Mouse (Mus musculus): ENCODE results near the gene Slc52a3. TPM values are rescaled to one million over a fixed set of nuclear protein-coding genes. Genes with fewer than 3 reads are reported as not detected.

Slc52a3 gene
- total RNA-seq (2021), result 1 to 10 TPM; 1.3 to 1.4 TPM
- long read RNA-seq, experiment 1, partial matches to known transcripts, result 1 of 3 reads
- long read RNA-seq, experiment 1, other reads (novel, unspliced or antisense), result 0 of 3 reads
- long read RNA-seq, experiment 2, result 0 reads

DNA sequence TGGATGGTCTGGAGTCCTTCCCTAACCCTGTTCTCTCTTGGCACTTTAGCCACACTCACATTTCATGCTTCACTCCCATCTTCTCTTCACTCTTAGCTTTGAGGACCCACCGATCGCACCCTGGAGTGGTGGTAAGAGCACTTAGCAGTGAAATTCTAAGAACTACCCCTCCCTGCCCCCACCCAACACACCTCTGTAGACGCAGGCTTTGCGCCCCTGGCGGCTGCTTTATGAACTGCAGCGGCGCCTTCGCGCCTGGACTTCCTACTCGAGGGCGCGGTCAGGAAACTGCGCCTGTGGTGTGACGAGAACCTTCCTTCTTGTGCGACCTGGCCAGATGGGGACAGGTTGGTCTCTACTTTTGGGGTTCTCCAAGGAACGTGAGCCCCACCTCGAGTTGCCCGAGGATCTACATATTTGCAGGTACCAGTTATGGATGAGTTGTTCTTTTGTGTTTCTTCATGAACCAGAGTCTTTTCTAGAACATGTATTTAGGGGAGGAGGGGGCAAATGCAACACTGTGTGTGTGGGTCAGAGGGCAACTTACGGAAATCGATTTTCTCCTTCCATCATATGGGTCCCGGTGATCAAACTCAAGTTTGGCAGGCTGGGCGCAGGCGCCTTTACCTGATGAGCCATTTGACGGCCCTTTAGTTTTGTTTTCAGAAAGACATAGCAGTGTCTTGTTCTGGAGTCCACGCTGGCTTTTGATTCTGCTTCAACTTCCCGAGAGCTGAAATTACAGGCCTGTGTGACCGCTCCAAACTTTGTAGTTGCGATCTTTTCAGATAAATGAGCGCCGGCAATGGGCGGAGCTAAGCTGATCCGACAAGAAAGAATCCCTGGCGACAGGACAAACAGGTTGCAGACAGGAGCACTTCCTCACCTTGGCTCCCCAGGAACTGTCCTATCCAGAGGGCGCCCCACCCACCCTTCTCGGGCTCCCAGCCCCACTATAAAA lies at the start of gene Slc52a3:
Gene Slc52a3 (plus strand): TSS at position 283 of the 961 bp plus-strand sequence.
- DNase-seq, result peak; percentile 82
- intact Hi-C loops (cut with DNase I; ENCODE audit: low total_unique reads), result no loop called here

DNA sequence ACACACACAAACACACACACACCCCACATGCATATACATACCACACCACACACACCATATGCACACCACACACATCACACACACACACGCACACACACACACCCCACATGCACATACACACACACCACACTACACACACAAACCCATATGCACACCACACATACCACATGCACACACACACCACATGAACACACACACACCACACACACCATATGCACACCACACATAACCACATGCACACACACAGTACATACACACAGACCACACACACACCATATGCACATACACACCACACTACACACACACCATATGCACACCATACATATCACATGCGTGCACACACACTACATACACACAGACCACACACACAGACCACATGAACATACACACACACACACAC lies 48.7 kb upstream of the Slc52a3 start:
- DNase-seq, result no peak
- intact Hi-C loops (cut with DNase I; ENCODE audit: low total_unique reads), result no loop called here

DNA sequence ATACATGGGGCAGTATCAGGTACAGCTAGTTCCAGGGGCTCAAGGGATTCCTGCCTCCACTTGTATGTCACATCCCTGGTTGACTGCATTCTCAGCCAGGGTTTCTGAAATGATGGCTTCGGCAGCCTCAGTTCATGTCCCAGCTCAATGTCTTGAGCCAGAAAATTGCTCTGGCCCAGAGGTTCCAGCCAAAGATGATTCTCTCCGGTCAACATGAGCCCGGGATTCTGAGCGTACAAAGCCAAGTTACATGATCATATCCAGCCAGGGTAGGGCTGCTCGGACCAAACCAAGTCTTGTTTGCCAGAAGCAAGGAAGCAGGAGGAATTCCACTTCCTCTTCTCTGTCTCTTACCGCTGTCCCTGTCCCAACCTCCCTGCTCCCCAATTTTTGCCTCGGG lies 48.0 kb upstream of the Slc52a3 start:
- intact Hi-C loops (cut with DNase I; ENCODE audit: low total_unique reads), result no loop called here
- peak; percentile 45 for DNase-seq

DNA sequence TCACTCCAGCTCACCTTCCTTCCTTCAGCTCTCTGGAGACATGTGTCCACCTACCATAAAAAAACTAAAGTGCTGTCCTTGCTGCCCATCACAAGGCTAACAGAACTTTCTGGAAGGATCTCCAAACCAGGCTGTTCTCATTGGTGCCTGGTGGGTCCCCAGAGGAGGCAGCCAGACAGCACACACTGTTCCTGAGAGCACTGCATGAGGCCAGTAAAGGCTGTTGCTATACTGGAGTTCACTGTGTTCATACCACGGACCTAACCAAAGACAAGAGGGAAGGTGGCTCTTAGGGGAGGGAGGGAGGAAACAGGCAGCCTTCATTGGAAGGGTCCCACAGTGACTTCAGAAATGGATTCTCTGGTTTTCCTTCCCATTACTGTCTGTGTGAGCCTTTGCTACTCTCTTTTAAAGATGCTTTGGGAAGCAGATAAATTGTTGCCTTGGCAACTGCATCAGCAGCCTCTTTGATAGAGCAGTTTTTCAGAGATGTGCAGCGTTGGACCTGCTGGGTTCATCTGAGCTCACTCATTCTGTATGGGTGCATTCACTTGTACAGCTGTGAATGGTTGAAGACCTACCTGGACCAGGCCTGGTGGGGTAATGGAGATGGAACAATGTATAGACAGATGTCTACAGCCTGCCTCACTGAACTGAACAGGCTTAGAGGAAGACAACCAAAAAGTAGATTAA lies 47.1 kb upstream of the Slc52a3 start:
- intact Hi-C loops (cut with DNase I; ENCODE audit: low total_unique reads), result no loop called here
- DNase-seq, result no peak

DNA sequence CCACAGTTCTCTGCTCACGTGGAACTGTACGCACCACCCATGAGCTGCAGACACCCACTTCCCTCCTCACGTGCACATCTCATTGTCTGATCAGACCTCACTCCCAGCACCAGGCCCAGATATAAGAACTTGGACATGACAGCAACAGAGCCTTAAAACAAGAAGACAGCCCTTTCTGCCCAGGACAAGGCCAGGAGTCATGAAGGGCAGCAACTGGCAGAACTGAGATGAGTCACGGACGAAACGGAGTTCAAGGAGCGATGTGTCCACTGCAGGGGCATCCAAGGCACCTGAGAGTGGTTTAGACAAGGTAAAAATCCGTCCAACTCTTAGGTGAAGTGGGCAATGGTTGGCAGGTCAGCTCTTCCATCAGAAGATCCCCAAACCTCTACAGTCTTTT lies 42.6 kb upstream of the Slc52a3 start:
- DNase-seq, result no peak
- intact Hi-C loops (cut with DNase I; ENCODE audit: low total_unique reads), result no loop called here

DNA sequence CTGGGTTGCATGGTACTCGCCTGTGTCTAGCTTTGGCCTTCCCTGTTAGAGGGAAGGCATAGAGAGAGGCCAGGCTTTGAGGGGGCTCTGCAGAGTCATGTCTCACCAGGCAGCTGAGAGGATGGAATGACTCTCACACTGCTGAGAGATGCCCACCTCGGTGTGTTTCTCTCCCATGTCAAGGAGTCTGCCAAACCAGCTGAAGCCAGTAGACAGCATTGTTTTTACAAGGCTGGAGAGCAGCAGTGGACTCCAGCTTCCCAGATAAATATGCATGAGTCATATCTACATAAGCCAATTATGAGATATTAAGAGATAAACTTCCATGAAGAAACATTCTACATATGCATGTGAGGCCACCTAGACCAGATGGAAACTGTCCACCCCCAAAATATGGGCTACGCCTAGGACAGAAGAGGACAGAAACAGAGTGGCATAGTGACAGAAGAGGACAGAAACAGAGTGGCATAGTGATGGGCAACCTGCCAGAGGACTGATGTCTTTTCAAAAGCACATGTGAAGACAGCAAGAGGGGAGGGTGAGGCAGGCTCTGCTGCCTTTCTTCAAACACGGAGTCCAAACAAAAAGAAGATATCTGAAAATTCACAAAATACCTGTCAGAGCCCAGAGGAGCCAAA lies 39.7 kb upstream of the Slc52a3 start:
- DNase-seq, result no peak
- intact Hi-C loops (cut with DNase I; ENCODE audit: low total_unique reads), result no loop called here

DNA sequence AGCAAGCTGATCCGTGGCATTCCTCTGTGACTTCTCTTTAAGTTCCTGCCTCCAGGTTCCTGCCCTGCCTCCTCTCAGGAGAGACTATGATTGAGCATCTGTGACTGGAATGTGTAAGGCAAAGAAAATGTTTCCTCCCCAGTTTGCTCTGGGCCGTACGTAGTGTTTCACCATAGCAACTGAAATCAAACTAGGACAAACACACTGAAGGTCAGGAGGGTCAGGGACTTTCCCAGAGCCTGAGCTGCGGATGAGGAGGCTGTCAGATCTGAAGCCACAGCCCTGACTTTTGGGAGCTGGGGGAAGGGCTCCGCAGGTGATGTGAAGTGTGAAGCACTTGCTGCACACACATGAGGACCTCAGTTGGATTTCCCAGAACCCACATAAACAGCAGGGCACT lies 37.0 kb upstream of the Slc52a3 start:
- intact Hi-C loops (cut with DNase I; ENCODE audit: low total_unique reads), result no loop called here
- DNase-seq, result no peak

DNA sequence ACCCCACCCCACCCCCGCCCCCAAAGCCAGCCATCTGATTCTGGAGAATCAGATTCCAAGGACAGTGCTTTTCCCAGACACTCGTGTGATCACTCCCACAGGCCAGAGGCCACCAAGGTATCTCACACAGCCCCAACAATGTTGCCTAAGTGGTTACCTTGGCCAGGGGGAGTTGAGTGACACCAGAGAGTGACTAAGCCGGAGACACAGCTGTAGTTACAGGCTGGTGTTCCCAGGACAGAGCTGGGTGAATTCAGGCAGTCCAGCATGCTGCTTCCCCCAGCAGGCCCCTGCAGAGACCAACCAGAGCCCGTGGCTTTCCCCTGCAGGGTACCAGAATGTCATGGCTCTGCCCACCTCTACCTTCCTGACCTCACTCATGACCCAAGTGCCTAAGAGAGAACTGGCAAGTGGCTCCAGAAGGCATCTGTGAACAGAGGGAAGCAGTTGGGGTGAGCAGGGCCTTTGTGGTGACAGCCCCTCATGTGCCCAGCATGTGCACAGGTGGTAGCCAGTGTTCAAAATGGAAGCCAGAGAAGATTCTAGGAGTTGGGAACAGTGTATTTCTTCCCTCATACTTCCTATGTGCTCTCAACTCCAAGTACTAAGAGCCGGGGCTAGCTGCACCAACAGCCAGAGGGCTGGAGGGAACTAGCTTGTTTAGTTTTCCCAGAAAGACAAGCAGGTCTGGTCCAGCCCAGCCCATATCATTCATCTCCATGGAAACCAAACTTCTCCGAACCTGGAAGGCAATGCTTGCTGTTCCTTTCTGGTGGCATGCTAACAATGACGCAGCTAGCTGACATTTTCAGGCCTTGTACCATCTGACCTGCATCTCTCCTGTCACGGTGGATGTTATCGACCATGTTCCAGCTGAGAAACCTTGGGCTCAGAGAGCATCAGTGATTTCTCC lies 34.8 kb upstream of the Slc52a3 start:
- no peak for DNase-seq
- intact Hi-C loops (cut with DNase I; ENCODE audit: low total_unique reads), result no loop called here

DNA sequence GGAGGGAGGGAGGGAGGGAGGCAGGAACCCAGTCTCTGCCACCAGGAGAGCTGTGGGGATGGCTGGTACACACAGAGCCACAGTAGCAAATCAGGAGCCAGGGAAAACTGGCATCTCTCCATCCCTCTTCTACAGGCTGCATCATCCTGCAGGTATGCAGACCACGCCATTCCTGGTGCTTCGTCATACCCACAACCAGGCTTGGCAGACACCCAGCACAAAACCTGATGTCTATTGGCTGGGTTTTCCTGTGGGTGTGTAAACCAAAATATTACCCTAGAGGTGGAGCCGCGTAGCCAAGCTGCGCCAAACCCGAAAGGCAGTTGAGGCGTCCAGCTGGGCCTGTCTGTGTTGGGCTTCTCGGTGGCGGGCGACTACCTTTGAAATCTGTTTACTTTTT lies 33.8 kb upstream of the Slc52a3 start:
- intact Hi-C loops (cut with DNase I; ENCODE audit: low total_unique reads), result no loop called here
- DNase-seq, result no peak

DNA sequence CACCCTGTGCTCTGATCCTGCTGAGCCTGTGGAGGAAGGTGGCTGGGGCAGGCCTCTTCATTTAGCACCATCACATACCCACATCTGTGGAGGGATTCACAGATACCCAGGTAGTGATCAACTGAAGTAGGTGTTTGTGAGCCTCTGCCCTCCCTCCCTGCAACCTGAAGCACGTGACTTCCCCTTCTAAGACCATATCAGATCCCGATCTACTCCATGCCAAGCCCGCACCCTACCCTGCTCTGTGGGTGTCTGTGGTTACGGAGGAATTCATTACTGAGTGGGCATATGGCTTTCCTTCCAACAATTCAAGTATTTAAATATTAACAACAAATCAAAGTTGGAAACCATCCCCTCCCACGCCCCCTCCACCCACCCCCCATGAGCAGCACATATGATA lies 33.0 kb upstream of the Slc52a3 start:
- no peak for DNase-seq
- intact Hi-C loops (cut with DNase I; ENCODE audit: low total_unique reads), result no loop called here

DNA sequence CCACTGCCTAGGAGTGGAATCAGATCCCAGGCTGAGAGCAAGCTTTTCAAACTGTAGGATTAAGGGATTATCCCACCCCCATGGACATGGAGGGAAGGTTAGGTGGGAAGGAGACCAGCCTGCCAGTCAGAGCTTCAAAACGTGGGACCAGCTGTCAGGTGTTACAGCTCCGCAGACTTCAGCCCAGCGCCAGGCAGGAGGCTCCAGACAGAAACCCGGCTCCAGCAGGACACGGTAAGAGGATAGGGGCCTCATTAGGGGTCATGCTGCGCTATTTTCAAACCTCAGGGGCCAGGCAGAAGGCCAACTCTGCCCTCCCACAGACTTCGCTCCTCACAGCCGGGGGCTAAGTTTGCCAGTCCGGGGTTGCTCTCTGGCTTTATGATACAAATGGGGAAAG lies 32.3 kb upstream of the Slc52a3 start:
- intact Hi-C loops (cut with DNase I; ENCODE audit: low total_unique reads), result no loop called here
- no peak for DNase-seq

DNA sequence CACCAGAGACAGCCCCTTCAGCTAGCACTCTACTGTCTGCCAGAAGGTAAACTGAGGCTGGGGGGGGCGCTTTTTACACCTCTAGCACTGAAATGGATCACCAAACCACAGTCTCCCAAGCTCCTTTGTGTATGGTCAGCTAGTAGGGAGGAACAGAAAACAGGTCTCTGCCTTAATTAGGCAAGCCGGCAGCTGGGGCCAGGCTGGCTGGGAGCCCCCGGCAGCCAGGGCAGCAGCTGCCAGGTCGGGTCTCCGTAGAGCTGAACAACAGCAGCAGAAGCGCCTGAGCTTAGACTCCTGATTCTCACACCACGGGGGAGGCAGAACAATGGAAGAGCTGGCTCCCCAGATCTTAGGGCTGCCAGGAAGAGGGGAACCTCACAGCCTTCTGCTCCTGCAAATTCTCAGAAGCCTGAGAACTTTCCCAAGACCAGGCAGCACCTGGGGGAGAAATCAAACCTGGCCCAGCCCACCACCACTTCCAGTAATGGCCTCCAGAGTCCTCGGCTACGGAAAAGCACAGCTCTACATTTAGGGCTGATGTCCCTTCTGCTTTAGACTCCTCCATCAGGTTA lies 29.0 kb upstream of the Slc52a3 start:
- DNase-seq, result peak; percentile 58
- intact Hi-C loops (cut with DNase I; ENCODE audit: low total_unique reads), result no loop called here

DNA sequence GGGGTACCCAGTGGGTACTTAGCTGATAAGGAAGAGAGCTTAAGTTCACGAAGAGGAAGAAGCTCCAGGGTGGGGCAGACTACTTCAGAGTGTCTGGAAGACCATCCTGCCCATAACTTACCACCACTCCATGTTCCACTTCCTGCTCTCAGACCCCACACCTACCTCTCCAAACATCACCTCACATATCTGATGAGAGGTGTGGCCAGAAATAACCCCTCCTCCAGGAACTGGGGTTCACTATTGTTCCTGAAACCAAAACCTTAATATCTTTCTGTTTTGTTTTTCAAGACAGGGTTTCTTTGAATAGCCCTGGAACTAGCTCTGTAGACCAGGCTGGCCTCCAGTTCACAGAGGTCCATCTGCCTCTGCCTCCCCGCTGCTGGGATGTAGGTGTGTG lies 28.5 kb upstream of the Slc52a3 start:
- no peak for DNase-seq
- intact Hi-C loops (cut with DNase I; ENCODE audit: low total_unique reads), result no loop called here

DNA sequence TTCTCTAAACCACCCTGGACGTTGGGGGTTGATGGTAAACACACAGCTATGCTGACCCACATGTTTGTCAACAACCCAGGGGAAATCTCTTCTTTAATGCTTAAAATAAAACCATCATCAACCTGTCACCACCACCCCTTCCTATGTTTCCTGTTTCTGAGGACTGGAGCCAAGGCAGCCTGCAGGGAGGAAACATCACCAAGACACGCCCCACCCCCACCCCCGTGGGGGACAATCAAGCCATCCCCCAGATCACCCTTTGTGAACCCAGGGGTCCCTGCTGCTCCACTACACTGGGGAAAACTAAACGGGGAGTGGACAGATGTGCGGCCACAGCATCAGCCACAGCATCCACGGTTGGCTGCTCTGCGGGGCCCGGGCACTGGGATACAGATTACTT lies 27.9 kb upstream of the Slc52a3 start:
- intact Hi-C loops (cut with DNase I; ENCODE audit: low total_unique reads), result no loop called here

DNA sequence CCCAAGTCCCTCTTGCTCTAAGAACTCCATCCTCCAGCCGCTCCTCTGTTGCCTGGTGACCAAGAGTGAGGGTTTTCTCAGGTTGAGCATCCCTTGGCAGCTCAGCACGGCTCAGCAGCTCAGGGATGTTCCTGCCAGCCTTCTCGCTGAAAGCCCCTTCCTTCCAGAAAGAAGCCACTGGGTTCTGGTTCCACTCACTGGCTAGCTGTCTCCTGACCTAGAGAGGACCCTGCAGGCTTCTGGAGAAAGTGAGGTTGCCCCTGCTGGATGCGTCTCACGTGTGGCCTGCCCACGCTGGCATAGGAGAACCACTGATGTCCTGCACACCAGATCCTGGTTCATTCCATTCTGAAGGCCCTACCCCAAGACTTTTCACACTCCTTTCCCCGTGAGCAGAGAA lies 27.3 kb upstream of the Slc52a3 start:
- intact Hi-C loops (cut with DNase I; ENCODE audit: low total_unique reads), result no loop called here
- DNase-seq, result no peak

More for the DNA sequence above, 27.9 kb upstream of the Slc52a3 start:
- DNase-seq, result no peak

DNA sequence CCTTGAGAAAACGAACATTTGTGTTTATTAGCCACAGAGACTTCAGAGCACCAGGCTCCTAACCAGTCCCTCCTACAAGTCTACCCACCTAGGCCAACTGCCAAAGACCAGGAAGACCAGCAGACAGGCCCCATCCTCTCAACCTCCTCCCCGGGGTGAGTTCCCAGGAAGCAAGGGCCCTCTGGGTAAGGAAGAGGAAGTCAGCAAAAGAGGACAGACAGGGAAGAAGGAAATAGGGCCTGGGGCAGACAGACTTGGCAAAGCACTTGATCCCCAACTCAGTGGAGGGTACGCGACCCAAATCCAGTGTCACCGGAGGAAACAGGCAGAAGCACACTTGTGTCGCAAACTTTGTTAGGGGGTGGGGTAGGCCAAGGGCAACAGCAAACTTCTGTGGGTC lies 26.9 kb upstream of the Slc52a3 start:
- intact Hi-C loops (cut with DNase I; ENCODE audit: low total_unique reads), result no loop called here
- no peak for DNase-seq

DNA sequence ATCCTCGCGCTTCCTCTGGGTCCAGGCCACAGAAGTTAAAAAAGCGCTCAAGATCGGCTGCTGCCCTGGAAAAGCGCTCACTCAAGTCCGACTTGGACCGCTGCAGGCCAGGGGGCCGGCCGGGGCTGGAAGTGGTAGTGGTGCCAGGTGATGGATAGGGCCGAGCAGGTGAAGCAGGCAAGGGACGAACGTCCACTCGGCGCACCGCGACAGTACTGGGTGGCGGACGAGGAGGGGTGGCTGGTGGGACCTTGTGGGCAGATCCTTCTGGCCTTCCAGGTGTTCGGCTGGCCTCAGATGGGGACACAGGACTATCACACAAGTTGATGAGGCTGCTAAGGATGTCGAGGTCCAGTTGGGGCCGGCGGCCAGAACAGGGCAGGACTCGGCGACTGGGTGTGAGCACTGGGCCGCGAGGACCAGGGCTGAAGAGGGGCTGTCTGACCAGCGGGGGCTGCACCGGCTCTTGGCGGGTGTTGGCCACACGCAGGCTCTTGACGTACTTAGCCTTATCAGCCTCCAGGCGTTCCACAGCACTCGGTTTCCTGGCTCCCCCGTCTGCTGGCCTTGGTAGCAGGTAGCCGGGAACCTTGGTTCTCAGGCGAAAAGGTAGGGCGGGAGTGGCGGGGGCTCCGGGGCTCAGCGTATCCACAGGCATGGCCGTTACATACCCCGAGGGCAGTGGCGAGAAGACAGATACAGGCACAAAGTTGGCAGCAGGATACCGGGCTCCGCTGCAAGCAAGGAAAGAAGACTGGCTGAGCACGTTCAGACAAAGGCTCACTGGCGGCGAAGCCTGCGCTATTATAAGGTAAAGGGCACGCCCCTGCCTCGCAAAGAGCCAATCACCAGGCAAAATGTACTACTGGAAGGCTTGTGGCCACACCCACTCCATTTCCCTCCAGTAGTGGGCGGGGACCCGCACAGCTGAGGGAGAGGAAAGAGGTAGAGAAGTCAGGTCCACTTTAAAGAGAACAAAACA lies 25.8 kb upstream of the Slc52a3 start:
- intact Hi-C loops (cut with DNase I; ENCODE audit: low total_unique reads), result no loop called here

DNA sequence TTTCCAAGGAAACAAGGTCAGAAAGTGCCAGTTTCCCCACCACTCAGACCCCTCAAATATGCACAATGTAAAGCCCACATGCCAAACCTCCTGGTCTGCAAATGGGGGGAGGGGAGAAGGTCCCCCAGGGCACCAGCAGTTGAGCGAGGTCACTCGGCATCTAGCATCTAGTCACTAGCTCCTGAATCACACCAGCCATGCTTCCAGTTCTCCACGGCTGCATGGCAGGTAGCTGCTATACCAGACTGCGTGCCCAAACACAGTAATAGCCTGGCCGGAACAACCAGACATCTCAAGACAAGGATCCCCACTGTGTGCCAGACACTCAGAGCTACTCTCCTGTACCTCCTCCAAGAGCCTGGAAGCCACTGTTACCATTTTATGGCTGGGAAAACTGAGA lies 24.6 kb upstream of the Slc52a3 start:
- no peak for DNase-seq
- intact Hi-C loops (cut with DNase I; ENCODE audit: low total_unique reads), result no loop called here

More for the DNA sequence above, 25.8 kb upstream of the Slc52a3 start:
- peak; percentile 72 for DNase-seq
